Mouse (Mus musculus): ENCODE results near the gene Dtl. TPM values are rescaled to one million over a fixed set of nuclear protein-coding genes. Genes with fewer than 3 reads are reported as not detected.
"Not testable (repeated sequence)": the region's sequence is repeated elsewhere in the genome, so short reads cannot be mapped to it uniquely, and the experiment has no call there.

Gene Dtl
- polyA plus RNA-seq, 1 experiment from 2014 or later = 55.7 TPM

- DNase-seq (ENCODE audit: low spot score) = no peak
- 0 out of 2 replicates have a peak, but pooled peaks cover 7% of the 10 kb centered on the region for H3K36me3 ChIP-seq
- no peaks in the 10 kb centered on the region for H3K4me1 ChIP-seq (replicated peaks)
- no peak overlapping the region for H3K27ac ChIP-seq
- H3K4me3 ChIP-seq = no peak overlapping the region
- H3K27me3 ChIP-seq (ENCODE audit: insufficient read depth, poor library complexity, severe bottlenecking) = no peaks in the 10 kb centered on the region
- H3K9me3 ChIP-seq = no peaks in the 10 kb centered on the region
- WGBS = 80% methylated on average over 4 of the region's 4 CpGs
These were observed 47.3 kb downstream of the Dtl start for GRCm38 (mm10) chr1:191527921-191528612.

DNA sequence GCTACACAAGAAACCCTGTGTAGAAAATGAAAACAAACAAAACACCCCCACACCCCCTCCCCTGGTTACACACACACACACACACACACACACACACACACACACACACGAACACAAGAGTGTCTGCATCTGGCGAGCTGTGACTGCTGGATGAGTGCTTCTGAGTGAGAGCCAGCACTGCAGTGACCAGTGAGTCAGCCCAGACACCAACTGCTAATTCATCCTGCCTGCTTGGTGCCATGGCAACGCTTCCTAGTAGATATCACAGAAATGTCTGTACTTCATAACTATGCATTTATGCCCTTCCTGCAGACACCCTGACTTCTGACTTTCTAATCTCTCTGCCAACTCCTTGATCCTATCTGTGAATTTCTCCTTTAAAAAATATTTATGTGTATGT, 48.3 kb downstream of the Dtl start:
- DNase-seq (ENCODE audit: low spot score) = no peak
- no peaks in the 10 kb centered on the region for H3K27me3 ChIP-seq (ENCODE audit: insufficient read depth, poor library complexity, severe bottlenecking)
- no peaks in the 10 kb centered on the region for H3K9me3 ChIP-seq
- no peak overlapping the region for H3K4me3 ChIP-seq
- H3K36me3 ChIP-seq = no peaks in the 10 kb centered on the region
- H3K4me1 ChIP-seq (replicated peaks) = no peaks in the 10 kb centered on the region
- no peak overlapping the region for H3K27ac ChIP-seq
- 83% methylated on average over 3 of the region's 3 CpGs for WGBS

DNA sequence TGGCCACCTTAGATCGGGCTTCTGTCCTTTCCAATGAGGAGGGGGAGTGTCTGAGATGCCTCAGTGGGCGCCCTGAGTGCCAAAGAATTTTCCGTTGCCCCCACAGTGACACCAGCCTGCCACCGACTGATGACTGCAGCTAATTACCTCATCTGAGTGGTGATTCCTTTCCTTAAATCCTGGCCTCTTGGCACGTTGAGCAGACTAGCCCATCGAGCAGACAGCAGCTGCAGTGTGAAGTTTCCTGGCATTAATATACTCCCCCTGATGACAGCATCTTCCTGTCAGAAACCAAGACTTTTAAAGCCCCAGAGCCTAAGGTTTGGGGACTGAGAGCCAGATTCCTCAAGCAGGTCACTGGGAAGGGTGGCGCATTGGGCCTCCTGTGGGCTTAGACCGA, 53.9 kb downstream of the Dtl start:
- H3K4me1 ChIP-seq (replicated peaks) = 0 out of 2 replicates have a peak, but pooled peaks cover 4% of the 10 kb centered on the region
- no peaks in the 10 kb centered on the region for H3K36me3 ChIP-seq
- no peak overlapping the region for H3K4me3 ChIP-seq
- H3K9me3 ChIP-seq = no peaks in the 10 kb centered on the region
- no peak overlapping the region for H3K27ac ChIP-seq
- no peaks in the 10 kb centered on the region for H3K27me3 ChIP-seq (ENCODE audit: insufficient read depth, poor library complexity, severe bottlenecking)
- WGBS = 81% methylated on average over 8 of the region's 8 CpGs
- no peak for DNase-seq (ENCODE audit: low spot score)

GRCm38 (mm10) chr1:191520669-191521068, 54.7 kb downstream of the Dtl start:
- H3K4me1 ChIP-seq (replicated peaks) = 0 out of 2 replicates have a peak, but pooled peaks cover 4% of the 10 kb centered on the region
- no peaks in the 10 kb centered on the region for H3K9me3 ChIP-seq
- H3K4me3 ChIP-seq = no peak overlapping the region
- no peak for DNase-seq (ENCODE audit: low spot score)
- no peaks in the 10 kb centered on the region for H3K36me3 ChIP-seq
- H3K27ac ChIP-seq = no peak overlapping the region
- no peaks in the 10 kb centered on the region for H3K27me3 ChIP-seq (ENCODE audit: insufficient read depth, poor library complexity, severe bottlenecking)
- 91% methylated on average over 10 of the region's 10 CpGs for WGBS

DNA sequence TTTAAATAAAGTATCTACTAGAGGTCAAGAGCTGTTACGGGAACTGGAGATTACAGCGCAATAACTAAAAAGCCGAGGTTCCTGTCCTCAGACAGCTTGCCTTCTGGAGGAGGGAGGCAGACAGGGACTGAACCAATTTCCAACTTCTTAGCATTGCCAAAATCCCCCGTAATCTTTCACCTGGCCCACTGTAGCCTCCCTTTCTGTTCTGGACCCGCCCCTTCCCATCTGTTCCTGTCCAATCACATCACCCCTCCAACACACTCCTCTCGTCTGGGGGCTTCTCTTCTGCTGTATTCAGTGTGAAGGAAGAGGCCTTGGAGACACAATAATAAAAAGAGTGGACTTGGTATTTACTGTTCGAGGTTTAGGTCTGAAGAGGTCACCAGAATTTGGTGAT, 55.1 kb downstream of the Dtl start:
- WGBS = 84% methylated on average over 7 of the region's 7 CpGs
- Histone ChIP-seq H3K4me1 (replicated peaks) (0 out of 2 replicates have a peak, but pooled peaks cover 4% of the 10 kb centered on the region), H3K9me3 (no peaks in the 10 kb centered on the region), H3K4me3 (no peak overlapping the region), H3K27me3 (ENCODE audit: insufficient read depth, poor library complexity, severe bottlenecking) (no peaks in the 10 kb centered on the region), H3K27ac (no peak overlapping the region), H3K36me3 (no peaks in the 10 kb centered on the region)
- no peak for DNase-seq (ENCODE audit: low spot score)

- Histone ChIP-seq H3K4me1 (replicated peaks) (0 out of 2 replicates have a peak, but pooled peaks cover 4% of the 10 kb centered on the region), H3K27me3 (ENCODE audit: insufficient read depth, poor library complexity, severe bottlenecking) (no peaks in the 10 kb centered on the region), H3K36me3 (no peaks in the 10 kb centered on the region), H3K27ac (no peak overlapping the region), H3K9me3 (no peaks in the 10 kb centered on the region), H3K4me3 (no peak overlapping the region)
- 92% methylated on average over 4 of the region's 4 CpGs for WGBS
- DNase-seq (ENCODE audit: low spot score) = no peak
These were observed 55.8 kb downstream of the Dtl start for GRCm38 (mm10) chr1:191519329-191520066.

DNA sequence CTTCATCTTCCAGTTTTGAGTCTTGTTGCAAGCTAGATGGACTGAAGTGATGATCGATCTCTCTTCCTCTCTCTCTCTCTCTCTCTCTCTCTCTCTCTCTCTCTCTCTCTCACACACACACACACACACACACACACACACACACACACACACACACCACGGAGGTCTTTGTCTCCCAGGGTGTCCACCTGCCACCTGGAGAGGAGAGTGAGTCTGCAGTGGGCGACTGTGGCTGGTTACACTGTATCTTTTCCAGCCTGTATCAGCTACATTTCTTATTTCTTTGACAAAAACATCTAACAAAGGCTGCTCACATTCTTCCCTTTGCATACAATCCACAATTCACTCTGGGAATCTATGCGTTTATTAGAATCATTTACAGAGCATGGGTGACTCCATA, 56.4 kb downstream of the Dtl start:
- Histone ChIP-seq H3K36me3 (no peaks in the 10 kb centered on the region), H3K27ac (no peak overlapping the region), H3K4me3 (no peak overlapping the region), H3K9me3 (no peaks in the 10 kb centered on the region), H3K27me3 (ENCODE audit: insufficient read depth, poor library complexity, severe bottlenecking) (no peaks in the 10 kb centered on the region), H3K4me1 (replicated peaks) (0 out of 2 replicates have a peak, but pooled peaks cover 4% of the 10 kb centered on the region)
- no peak for DNase-seq (ENCODE audit: low spot score)
- 95% methylated on average over 4 of the region's 4 CpGs for WGBS

- H3K9me3 ChIP-seq = no peaks in the 10 kb centered on the region
- WGBS = 87% methylated on average over 5 of the region's 5 CpGs
- H3K4me3 ChIP-seq = no peak overlapping the region
- H3K4me1 ChIP-seq (replicated peaks) = 0 out of 2 replicates have a peak, but pooled peaks cover 4% of the 10 kb centered on the region
- H3K27ac ChIP-seq = no peak overlapping the region
- no peaks in the 10 kb centered on the region for H3K36me3 ChIP-seq
- H3K27me3 ChIP-seq (ENCODE audit: insufficient read depth, poor library complexity, severe bottlenecking) = no peaks in the 10 kb centered on the region
- DNase-seq (ENCODE audit: low spot score) = no peak
These were observed 57.4 kb downstream of the Dtl start for GRCm38 (mm10) chr1:191517969-191518368.

DNA sequence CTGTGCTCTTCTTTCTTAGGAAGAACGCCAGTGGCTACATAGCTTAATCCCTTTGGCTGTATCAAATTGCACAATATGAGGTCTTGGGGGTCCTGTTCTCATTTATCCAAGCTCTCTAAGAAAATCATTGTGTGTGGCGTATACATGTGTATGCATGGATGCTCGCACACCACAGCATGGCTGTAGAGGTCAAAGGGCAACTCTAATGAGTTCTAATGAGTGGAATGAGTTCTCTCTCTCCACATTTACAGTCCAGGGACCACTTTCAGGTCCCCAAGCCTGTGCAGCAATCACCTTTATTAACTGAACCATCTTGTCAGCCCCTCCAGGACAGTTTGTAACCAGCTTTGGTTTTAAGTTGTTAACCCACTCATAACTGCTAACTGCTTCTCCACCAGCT, 58.3 kb downstream of the Dtl start:
- no peak for DNase-seq (ENCODE audit: low spot score)
- H3K36me3 ChIP-seq = no peaks in the 10 kb centered on the region
- no peak overlapping the region for H3K4me3 ChIP-seq
- H3K9me3 ChIP-seq = no peaks in the 10 kb centered on the region
- H3K27me3 ChIP-seq (ENCODE audit: insufficient read depth, poor library complexity, severe bottlenecking) = no peaks in the 10 kb centered on the region
- no peak overlapping the region for H3K27ac ChIP-seq
- 0 out of 2 replicates have a peak, but pooled peaks cover 4% of the 10 kb centered on the region for H3K4me1 ChIP-seq (replicated peaks)
- 57% methylated on average over 3 of the region's 3 CpGs for WGBS

- not testable (repeated sequence) for H3K27me3 ChIP-seq (ENCODE audit: insufficient read depth, poor library complexity, severe bottlenecking); DNase-seq (ENCODE audit: low spot score); H3K9me3 ChIP-seq; H3K27ac ChIP-seq; H3K4me1 ChIP-seq (replicated peaks); H3K4me3 ChIP-seq; H3K36me3 ChIP-seq
- WGBS = 84% methylated on average over 2 of the region's 2 CpGs
These were observed 59.0 kb downstream of the Dtl start for GRCm38 (mm10) chr1:191516351-191516750.

DNA sequence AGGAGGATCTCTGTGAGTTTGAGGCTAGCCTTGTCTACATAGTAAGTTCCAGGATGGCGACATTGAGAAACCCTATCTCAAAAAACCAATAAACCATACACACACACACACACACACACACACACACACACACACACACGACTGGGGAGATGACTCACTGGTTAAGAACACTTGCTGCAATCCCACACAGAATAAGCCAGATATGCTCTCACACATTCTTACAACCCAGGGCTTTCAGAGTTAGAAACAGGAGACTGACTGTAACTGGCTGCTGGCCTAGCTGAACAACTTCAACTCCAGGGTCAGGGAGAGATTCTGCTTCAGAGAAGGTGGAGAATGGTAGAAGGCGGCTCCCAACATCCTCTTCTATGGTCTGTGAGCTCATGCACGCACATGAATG, 62.1 kb downstream of the Dtl start:
- Histone ChIP-seq H3K36me3 (no peaks in the 10 kb centered on the region), H3K4me1 (replicated peaks) (0 out of 2 replicates have a peak, but pooled peaks cover 4% of the 10 kb centered on the region), H3K4me3 (no peak overlapping the region), H3K27ac (no peak overlapping the region), H3K9me3 (no peaks in the 10 kb centered on the region), H3K27me3 (ENCODE audit: insufficient read depth, poor library complexity, severe bottlenecking) (no peaks in the 10 kb centered on the region)
- no peak for DNase-seq (ENCODE audit: low spot score)
- 92% methylated on average over 4 of the region's 4 CpGs for WGBS

DNA sequence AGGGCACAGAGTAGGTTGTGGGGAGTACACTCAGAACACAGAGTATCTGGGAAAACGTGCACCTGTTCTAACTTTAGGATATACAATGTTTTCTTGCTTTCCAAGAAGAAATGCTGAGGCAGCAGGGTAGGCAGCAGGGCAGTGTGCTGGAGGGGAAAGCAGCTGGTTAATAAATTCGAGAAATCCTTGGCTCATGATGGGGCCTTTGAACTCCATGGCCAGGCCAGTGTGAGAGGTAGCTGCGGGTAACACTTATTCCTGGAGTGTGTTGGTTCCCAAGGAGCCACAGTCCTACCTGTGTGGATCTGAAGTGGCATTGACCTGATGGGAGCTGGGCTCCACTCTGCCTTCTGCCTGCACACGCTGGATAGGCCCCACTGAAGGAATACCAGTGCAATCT, 63.0 kb downstream of the Dtl start:
- WGBS = 84% methylated on average over 4 of the region's 4 CpGs
- no peak overlapping the region for H3K4me3 ChIP-seq
- no peak overlapping the region for H3K27ac ChIP-seq
- no peak for DNase-seq (ENCODE audit: low spot score)
- no peaks in the 10 kb centered on the region for H3K36me3 ChIP-seq
- H3K4me1 ChIP-seq (replicated peaks) = 0 out of 2 replicates have a peak, but pooled peaks cover 4% of the 10 kb centered on the region
- no peaks in the 10 kb centered on the region for H3K9me3 ChIP-seq
- no peaks in the 10 kb centered on the region for H3K27me3 ChIP-seq (ENCODE audit: insufficient read depth, poor library complexity, severe bottlenecking)

DNA sequence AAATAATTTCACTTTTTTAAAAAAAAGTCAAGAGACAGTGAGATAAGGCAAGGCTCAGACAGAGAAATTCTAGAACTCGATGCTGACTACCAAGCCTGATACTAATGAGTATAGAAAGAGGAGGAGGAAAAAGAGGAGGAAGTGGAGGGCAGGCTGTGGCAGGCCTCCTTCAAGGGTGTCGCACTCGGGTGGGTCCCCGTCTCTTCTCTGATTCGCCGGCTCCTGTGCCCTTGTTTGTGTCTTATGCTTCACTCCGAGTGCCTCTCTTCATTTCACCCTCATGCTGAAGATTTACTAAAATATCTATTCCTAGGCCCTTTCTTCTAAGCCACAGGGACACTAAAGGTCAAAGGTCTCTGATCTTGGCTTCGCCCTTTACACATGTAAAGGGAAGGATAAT, 63.8 kb downstream of the Dtl start:
- DNase-seq (ENCODE audit: low spot score) = no peak
- no peaks in the 10 kb centered on the region for H3K9me3 ChIP-seq
- no peak overlapping the region for H3K4me3 ChIP-seq
- H3K36me3 ChIP-seq = no peaks in the 10 kb centered on the region
- H3K27me3 ChIP-seq (ENCODE audit: insufficient read depth, poor library complexity, severe bottlenecking) = no peaks in the 10 kb centered on the region
- H3K4me1 ChIP-seq (replicated peaks) = no peaks in the 10 kb centered on the region
- 87% methylated on average over 8 of the region's 8 CpGs for WGBS
- H3K27ac ChIP-seq = no peak overlapping the region

All from hindbrain, embryonic 10.5 days (tissue).